Mouse (Mus musculus): ENCODE results near the gene Chga. TPM values are rescaled to one million over a fixed set of nuclear protein-coding genes. Genes with fewer than 3 reads are reported as not detected.

Gene Chga
- polyA plus RNA-seq (2015; fragmentation: Nextera tagmentation; extraction: Ambion mirVana): 99.3 and 102 TPM in 2 replicates

DNA sequence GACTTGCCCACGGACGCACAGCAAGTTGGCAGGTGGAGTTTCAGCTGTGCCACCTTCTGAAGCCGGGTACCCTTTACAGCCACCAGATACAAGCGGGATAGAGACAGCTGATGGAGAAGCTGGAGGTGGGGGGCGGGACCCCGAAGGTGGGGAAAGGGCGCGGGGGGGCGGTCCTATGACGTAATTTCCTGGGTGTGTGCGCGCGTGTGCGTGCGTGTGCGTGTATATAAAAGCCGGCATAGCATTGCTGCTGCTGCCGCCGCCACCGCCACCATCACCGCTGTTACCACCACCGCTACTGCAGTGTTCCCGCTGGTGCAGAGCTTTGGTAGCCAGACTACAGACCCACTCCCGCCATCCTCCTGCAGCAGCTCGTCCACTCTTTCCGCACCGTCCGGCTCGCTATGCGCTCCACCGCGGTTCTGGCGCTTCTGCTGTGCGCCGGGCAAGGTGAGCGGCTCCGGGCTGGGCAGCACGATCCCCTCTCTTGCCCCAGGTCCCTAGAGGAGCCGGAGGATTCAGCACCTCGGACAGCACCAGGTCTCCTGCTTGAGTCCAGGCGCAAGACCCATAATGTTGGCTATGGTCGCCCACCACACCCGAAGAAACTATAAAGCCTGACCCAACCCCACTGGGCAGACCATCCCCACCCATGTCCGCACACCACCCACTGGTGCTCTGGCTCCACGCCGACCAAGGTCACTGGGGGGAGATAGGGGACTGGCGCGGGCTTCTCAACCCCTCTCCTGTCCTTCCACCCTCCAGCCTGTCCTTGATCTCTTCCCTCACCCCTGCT lies at the start of gene Chga:
Gene Chga, plus strand, starts transcription at position 249 of the 796 bp plus-strand sequence.
- Histone ChIP-seq H3K4me1 (peaks cover 33% of the 10 kb centered on the region), H3K9me3 (no peaks in the 10 kb centered on the region), H3K27me3 (no peaks in the 10 kb centered on the region; the same call in 1 of the 2 replicates), H3K9ac (replicated peaks) (peak within 1 kb of the TSS; percentile 79), H3K4me3 (peak within 1 kb of the TSS; percentile 76), H3K4me2 (replicated peaks) (peak within 1 kb of the TSS; percentile 84), H3K27ac (replicated peaks) (peak within 1 kb of the TSS; percentile 85), H3K36me3 (peaks cover 6% of the 10 kb centered on the region; the same call in 1 of the 2 replicates)
- WGBS: 2% methylated on average over 48 of the region's 48 CpGs
- ATAC-seq (replicated peaks): peak; percentile 88

DNA sequence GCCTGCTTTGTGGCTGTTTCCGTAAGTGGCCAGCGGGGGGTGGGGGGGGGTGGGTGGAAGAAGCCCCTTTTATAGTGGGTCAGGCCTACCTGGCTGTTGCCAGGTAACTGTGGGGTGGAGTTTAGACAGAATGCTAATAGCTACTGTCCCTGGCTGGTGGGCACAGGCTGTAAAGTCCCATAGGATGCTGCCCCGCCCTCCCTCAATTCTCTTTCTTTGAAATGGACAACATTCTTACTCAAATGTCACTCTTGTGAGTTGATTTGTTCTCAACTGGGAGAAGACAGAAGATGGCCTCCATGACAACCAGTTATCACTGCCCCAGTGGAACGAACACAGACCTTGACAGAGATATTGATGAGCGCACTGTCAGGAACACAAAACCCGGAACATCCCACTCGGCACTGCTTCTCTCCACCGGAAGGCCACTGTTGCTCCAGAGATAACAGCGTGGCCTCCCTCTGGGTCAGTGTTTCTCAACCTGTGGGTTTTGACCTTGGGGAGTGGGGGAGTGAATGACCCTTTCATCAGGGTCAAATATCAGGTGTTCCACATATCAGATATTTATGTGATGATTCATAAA lies 49.5 kb upstream of the Chga start:
- H3K9me3 ChIP-seq: no peaks in the 10 kb centered on the region
- peaks cover 4% of the 10 kb centered on the region; the same call in 1 of the 2 replicates for H3K4me1 ChIP-seq
- no peak overlapping the region for H3K9ac ChIP-seq (replicated peaks)
- ATAC-seq (replicated peaks): no peak
- no peaks in the 10 kb centered on the region for H3K36me3 ChIP-seq
- H3K27me3 ChIP-seq: no peaks in the 10 kb centered on the region
- no peak overlapping the region for H3K4me2 ChIP-seq (replicated peaks)
- 78% methylated on average over 9 of the region's 9 CpGs for WGBS
- no peak overlapping the region for H3K4me3 ChIP-seq
- H3K27ac ChIP-seq (replicated peaks): no peak overlapping the region

- no peaks in the 10 kb centered on the region for H3K9me3 ChIP-seq
- no peak overlapping the region for H3K4me3 ChIP-seq
- no peaks in the 10 kb centered on the region for H3K27me3 ChIP-seq
- H3K27ac ChIP-seq (replicated peaks): no peak overlapping the region
- 90% methylated on average over 7 of the region's 7 CpGs for WGBS
- peaks cover 11% of the 10 kb centered on the region for H3K4me1 ChIP-seq
- no peak for ATAC-seq (replicated peaks)
- H3K9ac ChIP-seq (replicated peaks): no peak overlapping the region
- no peak overlapping the region for H3K4me2 ChIP-seq (replicated peaks)
- H3K36me3 ChIP-seq: no peaks in the 10 kb centered on the region
Observed at GRCm38 (mm10) chr12:102505949-102506348, 48.8 kb upstream of the Chga start.

GRCm38 (mm10) chr12:102511363-102511762 lies 43.4 kb upstream of the Chga start:
- Histone ChIP-seq H3K9ac (replicated peaks) (no peak overlapping the region), H3K9me3 (no peaks in the 10 kb centered on the region), H3K36me3 (no peaks in the 10 kb centered on the region), H3K4me2 (replicated peaks) (no peak overlapping the region), H3K4me3 (no peak overlapping the region), H3K27ac (replicated peaks) (peak overlapping the region; percentile 85), H3K4me1 (peaks cover 32% of the 10 kb centered on the region), H3K27me3 (no peaks in the 10 kb centered on the region)
- ATAC-seq (replicated peaks): peak; percentile 87
- WGBS: 1% methylated on average over 3 of the region's 3 CpGs

GRCm38 (mm10) chr12:102514151-102514550 lies 40.6 kb upstream of the Chga start:
- H3K36me3 ChIP-seq: no peaks in the 10 kb centered on the region
- H3K4me2 ChIP-seq (replicated peaks): no peak overlapping the region
- H3K4me3 ChIP-seq: no peak overlapping the region
- no peaks in the 10 kb centered on the region for H3K9me3 ChIP-seq
- no peaks in the 10 kb centered on the region for H3K27me3 ChIP-seq
- peak overlapping the region; percentile 74 for H3K27ac ChIP-seq (replicated peaks)
- WGBS: 38% methylated on average over 6 of the region's 6 CpGs
- H3K4me1 ChIP-seq: peaks cover 32% of the 10 kb centered on the region
- no peak for ATAC-seq (replicated peaks)
- H3K9ac ChIP-seq (replicated peaks): no peak overlapping the region

DNA sequence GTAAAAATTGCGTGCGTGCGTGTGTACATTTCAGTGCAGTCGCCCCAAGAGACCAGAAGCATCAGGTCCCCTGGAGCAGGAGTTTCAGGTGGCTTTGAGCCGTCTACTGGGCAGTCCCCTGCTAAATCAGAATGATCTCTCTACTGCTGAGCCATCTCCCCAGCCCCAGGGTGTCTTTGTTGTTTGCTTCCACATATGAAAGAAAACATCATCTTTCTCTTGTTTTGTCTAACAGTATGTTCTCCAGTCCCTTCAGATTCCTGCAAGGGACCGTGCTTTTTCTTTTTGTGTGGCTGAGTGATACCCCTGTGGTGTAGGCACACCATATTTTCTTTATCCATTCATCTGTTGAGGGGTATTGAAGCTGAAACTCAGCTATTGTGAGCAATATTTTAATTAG lies 40.0 kb upstream of the Chga start:
- WGBS: 59% methylated on average over 6 of the region's 6 CpGs
- no peak for ATAC-seq (replicated peaks)

GRCm38 (mm10) chr12:102516151-102516550 lies 38.6 kb upstream of the Chga start:
- peaks cover 19% of the 10 kb centered on the region for H3K4me1 ChIP-seq
- no peak for ATAC-seq (replicated peaks)
- no peaks in the 10 kb centered on the region for H3K9me3 ChIP-seq
- no peak overlapping the region for H3K27ac ChIP-seq (replicated peaks)
- no peaks in the 10 kb centered on the region for H3K27me3 ChIP-seq
- H3K36me3 ChIP-seq: no peaks in the 10 kb centered on the region
- H3K4me3 ChIP-seq: no peak overlapping the region
- H3K9ac ChIP-seq (replicated peaks): no peak overlapping the region
- 77% methylated on average over 4 of the region's 4 CpGs for WGBS
- H3K4me2 ChIP-seq (replicated peaks): no peak overlapping the region

More for the DNA sequence above, 40.0 kb upstream of the Chga start:
- Histone ChIP-seq H3K27ac (replicated peaks) (peak overlapping the region; percentile 74), H3K4me1 (peaks cover 31% of the 10 kb centered on the region), H3K36me3 (no peaks in the 10 kb centered on the region), H3K27me3 (no peaks in the 10 kb centered on the region), H3K4me3 (no peak overlapping the region), H3K9me3 (no peaks in the 10 kb centered on the region), H3K9ac (replicated peaks) (no peak overlapping the region), H3K4me2 (replicated peaks) (no peak overlapping the region)

- no peak overlapping the region for H3K4me3 ChIP-seq
- H3K9me3 ChIP-seq: no peaks in the 10 kb centered on the region
- 64% methylated on average over 13 of the region's 13 CpGs for WGBS
- no peaks in the 10 kb centered on the region for H3K36me3 ChIP-seq
- H3K27ac ChIP-seq (replicated peaks): no peak overlapping the region
- H3K9ac ChIP-seq (replicated peaks): no peak overlapping the region
- H3K4me1 ChIP-seq: peaks cover 17% of the 10 kb centered on the region
- ATAC-seq (replicated peaks): no peak
- H3K4me2 ChIP-seq (replicated peaks): no peak overlapping the region
- no peaks in the 10 kb centered on the region for H3K27me3 ChIP-seq
Observed at GRCm38 (mm10) chr12:102517647-102518046, 37.1 kb upstream of the Chga start.

DNA sequence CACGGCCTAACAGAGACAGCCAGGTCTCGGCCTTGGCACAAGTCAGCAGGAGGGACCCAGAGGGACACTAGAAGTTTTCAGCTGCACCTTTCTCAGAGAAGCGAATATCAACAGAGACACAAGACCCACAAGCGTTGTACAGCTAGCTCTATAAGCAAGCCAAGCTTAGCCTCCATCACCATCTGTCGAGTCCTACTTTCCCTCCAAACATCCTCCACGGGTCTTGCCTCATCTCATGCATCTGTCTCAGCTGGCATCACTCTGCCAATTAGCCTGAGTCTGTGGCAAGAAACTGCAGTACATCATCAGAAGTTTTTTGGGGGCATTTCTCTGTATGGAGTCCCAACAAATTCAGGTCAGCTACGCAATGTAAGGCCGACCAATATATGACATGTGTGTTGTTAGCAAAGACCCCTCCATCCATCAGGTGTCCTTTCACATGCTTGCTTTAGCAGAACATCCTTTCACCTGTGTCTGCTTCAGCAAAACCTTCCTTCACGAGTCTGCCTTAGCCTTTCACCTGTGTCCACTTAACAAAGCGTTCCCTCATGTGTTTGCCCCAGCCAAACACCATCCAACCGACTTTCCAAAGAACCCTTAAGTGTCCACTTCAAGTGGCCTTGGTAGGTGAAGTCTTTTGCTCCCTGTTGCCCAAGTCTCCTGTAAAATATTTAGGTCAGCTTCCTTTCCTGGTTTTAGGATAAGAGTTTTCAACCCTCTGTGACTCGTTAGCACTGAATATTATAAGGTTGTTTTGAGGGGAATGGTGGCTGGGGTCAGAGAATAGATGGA lies 34.6 kb upstream of the Chga start:
- Histone ChIP-seq H3K4me1 (peaks cover 6% of the 10 kb centered on the region; the same call in 1 of the 2 replicates), H3K4me2 (replicated peaks) (no peak overlapping the region), H3K27me3 (no peaks in the 10 kb centered on the region), H3K9me3 (no peaks in the 10 kb centered on the region), H3K4me3 (no peak overlapping the region), H3K27ac (replicated peaks) (no peak overlapping the region), H3K9ac (replicated peaks) (no peak overlapping the region), H3K36me3 (no peaks in the 10 kb centered on the region)
- WGBS: 87% methylated on average over 12 of the region's 12 CpGs
- no peak for ATAC-seq (replicated peaks)

DNA sequence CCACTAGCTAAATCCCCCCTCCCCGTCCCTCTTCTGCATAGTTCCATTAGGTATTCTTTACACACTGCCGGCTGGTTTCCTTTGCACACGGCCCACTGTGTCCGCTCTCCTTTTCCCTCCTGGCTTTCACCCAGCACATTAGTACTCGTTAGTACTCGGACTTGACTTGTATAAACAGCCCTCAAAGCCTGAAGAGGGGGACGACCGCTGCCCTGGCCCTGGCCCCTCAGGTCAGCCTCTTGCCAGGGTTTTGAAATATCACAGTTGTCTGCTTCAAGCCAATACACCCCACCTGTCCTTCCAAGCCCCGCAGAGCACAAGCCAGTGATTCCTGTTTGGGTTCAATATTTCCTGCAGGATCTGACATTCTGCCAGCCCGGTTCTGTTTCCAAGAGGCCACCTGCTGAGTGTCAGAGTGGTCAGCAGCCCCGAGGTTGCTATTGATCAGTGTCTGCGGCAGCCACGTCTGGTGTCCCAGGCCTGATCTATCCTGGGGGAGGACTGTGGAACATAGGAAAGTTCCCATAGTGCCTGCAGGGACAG lies 32.9 kb upstream of the Chga start:
- 17% methylated on average over 13 of the region's 13 CpGs for WGBS

GRCm38 (mm10) chr12:102524216-102524615 lies 30.6 kb upstream of the Chga start:
- no peak overlapping the region for H3K9ac ChIP-seq (replicated peaks)
- no peak for ATAC-seq (replicated peaks)
- H3K4me1 ChIP-seq: peaks cover 6% of the 10 kb centered on the region; the same call in 1 of the 2 replicates
- no peak overlapping the region for H3K4me3 ChIP-seq
- no peaks in the 10 kb centered on the region for H3K9me3 ChIP-seq
- no peak overlapping the region for H3K4me2 ChIP-seq (replicated peaks)
- H3K27me3 ChIP-seq: no peaks in the 10 kb centered on the region
- 59% methylated on average over 3 of the region's 3 CpGs for WGBS
- H3K27ac ChIP-seq (replicated peaks): no peak overlapping the region
- H3K36me3 ChIP-seq: no peaks in the 10 kb centered on the region

More for the DNA sequence above, 32.9 kb upstream of the Chga start:
- Histone ChIP-seq H3K4me1 (peaks cover 6% of the 10 kb centered on the region; the same call in 1 of the 2 replicates), H3K9ac (replicated peaks) (no peak overlapping the region), H3K36me3 (no peaks in the 10 kb centered on the region), H3K4me2 (replicated peaks) (no peak overlapping the region), H3K27ac (replicated peaks) (peak overlapping the region; percentile 3; the same call in 1 of the 2 replicates), H3K27me3 (no peaks in the 10 kb centered on the region), H3K9me3 (no peaks in the 10 kb centered on the region), H3K4me3 (no peak overlapping the region)
- peak; percentile 48; the same call in 1 of the 2 replicates for ATAC-seq (replicated peaks)

Measured in forebrain, embryonic 15.5 days (tissue).